Mouse (Mus musculus) megakaryocyte, embryonic 14.5 days (primary cell): Measurements from ENCODE around the gene Zp3. TPM values are rescaled to one million over a fixed set of nuclear protein-coding genes. Genes with fewer than 3 reads are reported as not detected.

Source experiments
- H3K27me3 ChIP-seq: replicated peaks from 2 replicates; pipeline ENCODE3; 2012; ENCODE audit warnings: inconsistent platforms
- H3K36me3 ChIP-seq: replicated peaks from 2 replicates; pipeline ENCODE3; 2012; ENCODE audit warnings: low read length, inconsistent platforms, mixed read lengths
- H3K4me1 ChIP-seq: 2 replicates; pipeline ENCODE4 v1.6.1; 2012; ENCODE audit warnings: inconsistent platforms
- H3K4me3 ChIP-seq: replicated peaks from 2 replicates; pipeline ENCODE3; 2012; ENCODE audit warnings: moderate library complexity, mild to moderate bottlenecking, inconsistent platforms
- H3K9me3 ChIP-seq: 2 replicates; pipeline ENCODE4 v1.6.1; 2012; ENCODE audit warnings: inconsistent platforms
- FLI1 ChIP-seq: IDR thresholded peaks from 2 replicates; pipeline ENCODE4 v1.6.1; 2012; ENCODE audit warnings: low read length, inconsistent platforms, mixed read lengths
- GATA1 ChIP-seq: IDR thresholded peaks from 3 replicates; pipeline ENCODE4 v1.6.1; 2012; ENCODE audit warnings: mixed read lengths, low read length, inconsistent platforms, borderline replicate concordance
- polyA plus RNA-seq: library from polyadenylated mRNA; stranded (reverse); fragments of >175 nt; gene quantifications from 2 replicates; pipeline ENCODE4 v1.2.3, GENCODE M21; 2012; ENCODE audit warnings: low replicate concordance; ENCODE audit not compliant: insufficient read depth

Gene Zp3
- polyA plus RNA-seq, 1 experiment: not detected

DNA sequence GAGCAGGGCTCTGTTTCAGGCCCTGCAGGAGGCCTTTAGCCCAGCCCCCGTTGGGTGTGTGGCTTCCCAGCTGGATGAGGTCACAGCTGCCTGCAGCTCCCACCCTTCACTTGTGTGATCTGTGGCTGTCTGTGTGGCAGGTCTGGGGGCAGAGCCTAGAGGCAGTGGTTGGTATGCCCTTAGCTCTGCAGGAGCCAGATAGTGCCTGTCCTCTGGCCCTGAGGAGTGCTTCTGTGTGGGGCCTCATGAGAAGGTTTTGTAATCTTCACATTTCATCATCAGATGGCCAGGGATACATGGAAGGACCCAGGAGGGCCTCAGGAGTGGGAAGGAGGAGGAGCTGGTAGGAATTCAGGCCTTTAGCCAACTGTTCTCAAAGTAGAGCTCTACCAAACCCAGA, 40.0 kb downstream of the Zp3 start:
- TF ChIP-seq FLI1 (no peak), GATA1 (no peak)
- peak overlapping the region; percentile 60 for H3K4me3 ChIP-seq
- H3K27me3 ChIP-seq: no peaks in the 10 kb centered on the region
- H3K9me3 ChIP-seq: no peaks in the 10 kb centered on the region
- peaks cover 78% of the 10 kb centered on the region for H3K36me3 ChIP-seq
- H3K4me1 ChIP-seq: peaks cover 74% of the 10 kb centered on the region

- peaks cover 63% of the 10 kb centered on the region for H3K4me1 ChIP-seq
- TF ChIP-seq FLI1 (no peak), GATA1 (no peak)
- peaks cover 92% of the 10 kb centered on the region for H3K36me3 ChIP-seq
- H3K4me3 ChIP-seq: no peak overlapping the region
- no peaks in the 10 kb centered on the region for H3K9me3 ChIP-seq
- H3K27me3 ChIP-seq: peaks cover 2% of the 10 kb centered on the region
These were observed 45.8 kb downstream of the Zp3 start for GRCm38 (mm10) chr5:136025712-136026111.

DNA sequence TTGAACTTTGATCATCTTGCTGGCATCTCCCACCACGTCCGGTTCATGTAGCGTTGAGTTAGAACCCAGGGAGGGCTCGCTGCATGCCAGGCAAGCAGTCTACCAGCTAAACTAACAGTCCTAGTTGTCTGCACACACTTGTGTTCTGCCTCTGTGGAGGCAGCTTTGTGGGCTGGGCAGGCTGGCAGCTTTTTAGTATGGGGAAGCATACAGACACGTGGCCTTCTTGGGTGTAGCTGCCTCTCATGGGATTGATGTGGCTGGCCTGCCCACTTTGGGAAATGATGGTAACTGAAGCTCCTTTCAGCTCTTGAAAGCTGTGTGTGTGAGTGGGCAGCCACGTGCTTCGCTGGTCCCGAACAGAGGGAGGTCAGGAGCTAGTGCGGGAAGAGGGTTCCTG, 47.0 kb downstream of the Zp3 start:
- no peak for TF ChIP-seq GATA1
- no peak for TF ChIP-seq FLI1

DNA sequence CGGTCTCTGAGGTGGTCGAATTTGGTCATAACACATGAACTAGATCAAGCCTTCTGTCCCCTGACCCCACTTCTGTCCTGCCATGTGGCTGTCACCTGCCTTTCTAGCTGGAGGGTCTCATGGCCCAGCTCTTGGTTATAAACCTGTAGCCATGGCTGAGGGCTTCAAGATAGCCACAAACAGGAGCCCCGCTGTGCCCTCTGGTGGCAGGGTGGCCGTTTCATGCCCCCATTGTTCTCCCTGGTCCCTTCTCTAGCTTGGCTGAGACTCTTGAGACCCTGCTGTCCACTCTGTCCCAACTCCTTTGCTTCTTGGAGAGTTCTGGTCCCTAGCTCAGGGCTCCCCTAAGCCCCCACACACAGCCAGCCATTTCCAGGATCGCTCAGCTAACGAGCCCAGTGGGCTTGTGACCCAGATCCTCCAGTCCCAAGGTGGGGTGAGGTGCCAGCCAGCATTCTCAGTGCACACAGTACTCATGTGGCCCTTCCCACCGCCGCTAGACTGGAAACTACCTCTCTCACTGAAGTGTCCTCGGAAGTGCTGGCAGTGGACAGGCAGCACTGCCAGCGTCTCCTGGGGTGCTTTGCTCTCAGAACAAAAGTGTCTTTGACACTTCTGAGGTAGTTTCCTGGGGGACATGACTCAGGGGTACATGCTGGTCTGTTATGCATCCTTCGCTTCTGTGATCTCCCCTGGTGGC, 47.9 kb downstream of the Zp3 start:
- Histone ChIP-seq H3K4me3 (no peak overlapping the region), H3K36me3 (peaks cover 95% of the 10 kb centered on the region), H3K9me3 (no peaks in the 10 kb centered on the region), H3K27me3 (peaks cover 2% of the 10 kb centered on the region), H3K4me1 (peaks cover 46% of the 10 kb centered on the region)
- TF ChIP-seq FLI1 (no peak), GATA1 (no peak)

More for the DNA sequence above, 47.0 kb downstream of the Zp3 start:
- Histone ChIP-seq H3K36me3 (peaks cover 93% of the 10 kb centered on the region), H3K27me3 (peaks cover 2% of the 10 kb centered on the region), H3K9me3 (no peaks in the 10 kb centered on the region), H3K4me1 (peaks cover 52% of the 10 kb centered on the region), H3K4me3 (no peak overlapping the region)

GRCm38 (mm10) chr5:136034868-136035267, 55.0 kb downstream of the Zp3 start:
- Histone ChIP-seq H3K4me1 (peaks cover 21% of the 10 kb centered on the region), H3K36me3 (peaks cover 32% of the 10 kb centered on the region), H3K9me3 (peaks cover 7% of the 10 kb centered on the region), H3K27me3 (peaks cover 21% of the 10 kb centered on the region), H3K4me3 (no peak overlapping the region)
- no peak for TF ChIP-seq FLI1
- TF ChIP-seq GATA1: no peak

DNA sequence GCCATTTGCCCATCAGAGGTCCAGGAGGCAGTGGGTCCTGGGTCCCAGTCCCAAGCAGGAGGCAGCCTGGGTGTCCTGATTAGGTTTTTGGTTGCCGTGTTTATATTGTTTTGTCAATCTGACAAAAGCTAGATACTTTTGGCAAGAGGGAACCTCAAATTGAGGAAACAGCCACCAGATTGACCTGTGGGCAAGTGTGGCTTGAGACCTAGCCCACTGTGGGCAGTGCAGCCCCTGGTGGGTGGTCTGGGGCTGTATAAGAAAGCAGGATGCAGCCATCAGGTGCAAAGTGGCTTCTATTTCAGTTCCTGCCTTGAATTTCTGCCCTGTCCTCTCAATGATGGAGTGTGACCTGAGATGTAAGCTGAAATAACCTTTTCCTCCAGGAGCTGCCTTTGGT, 55.4 kb downstream of the Zp3 start:
- H3K4me1 ChIP-seq: peaks cover 22% of the 10 kb centered on the region
- no peak for TF ChIP-seq GATA1
- no peak for TF ChIP-seq FLI1
- H3K9me3 ChIP-seq: peaks cover 7% of the 10 kb centered on the region
- peaks cover 21% of the 10 kb centered on the region for H3K27me3 ChIP-seq
- H3K36me3 ChIP-seq: peaks cover 28% of the 10 kb centered on the region
- no peak overlapping the region for H3K4me3 ChIP-seq

GRCm38 (mm10) chr5:136036667-136037066, 56.8 kb downstream of the Zp3 start:
- H3K9me3 ChIP-seq: peaks cover 7% of the 10 kb centered on the region
- TF ChIP-seq FLI1: no peak
- TF ChIP-seq GATA1: no peak
- H3K4me3 ChIP-seq: no peak overlapping the region
- peaks cover 21% of the 10 kb centered on the region for H3K27me3 ChIP-seq
- peaks cover 33% of the 10 kb centered on the region for H3K4me1 ChIP-seq
- H3K36me3 ChIP-seq: peaks cover 14% of the 10 kb centered on the region

Other genes with a start within 250 kb of the Zp3 start
- 13.5 and 55.6 TPM in 2 replicates for gene Tmem120a, start 235.7 kb upstream of the Zp3 start, polyA plus RNA-seq
- gene Styxl1, start 201.7 kb upstream of the Zp3 start, polyA plus RNA-seq: not detected in 2 replicates
- 386 and 408 TPM in 2 replicates for gene Mdh2, start 201.6 kb upstream of the Zp3 start, polyA plus RNA-seq
- gene Srrm3, start 173.2 kb upstream of the Zp3 start, polyA plus RNA-seq: 0.13 and 1.9 TPM in 2 replicates
- gene Hspb1, start 92.2 kb upstream of the Zp3 start, polyA plus RNA-seq: 0.79 TPM in 1 of 2 replicates, not detected in the other
- 121 and 148 TPM in 2 replicates for gene Ywhag, start 45.5 kb upstream of the Zp3 start, polyA plus RNA-seq
- gene Ssc4d, start 5.6 kb upstream of the Zp3 start, polyA plus RNA-seq: 5.0 and 13.7 TPM in 2 replicates
- gene Dtx2, start 14.7 kb downstream of the Zp3 start, polyA plus RNA-seq: 23.7 and 30.1 TPM in 2 replicates
- gene Upk3b, start 58.4 kb downstream of the Zp3 start, polyA plus RNA-seq: 0.06 TPM in 1 of 2 replicates, not detected in the other
- gene Upk3bl, start 74.4 kb downstream of the Zp3 start, polyA plus RNA-seq: not detected in 2 replicates
- 4.4 and 18.1 TPM in 2 replicates for gene Rasa4, start 103.8 kb downstream of the Zp3 start, polyA plus RNA-seq
- gene Polr2j, start 136.5 kb downstream of the Zp3 start, polyA plus RNA-seq: 14.7 and 91.2 TPM in 2 replicates
- 47.2 and 54.5 TPM in 2 replicates for gene Lrwd1, start 156.0 kb downstream of the Zp3 start, polyA plus RNA-seq
- 37.3 and 77.1 TPM in 2 replicates for gene Alkbh4, start 156.0 kb downstream of the Zp3 start, polyA plus RNA-seq
- gene Orai2, start 190.6 kb downstream of the Zp3 start, polyA plus RNA-seq: 23.2 and 25.7 TPM in 2 replicates
- gene Prkrip1, start 218.9 kb downstream of the Zp3 start, polyA plus RNA-seq: 19.4 and 67.8 TPM in 2 replicates